Mouse (Mus musculus) midbrain, embryonic 13.5 days (tissue): ENCODE measurements around the gene Taar7d. TPM values are rescaled to one million over a fixed set of nuclear protein-coding genes. Genes with fewer than 3 reads are reported as not detected.

ENCODE experiments used
- ATAC-seq: fragments of 200-750 bp; cut with Nextera tagmentation; 2 replicates; pipeline ENCODE4 v1.8.0; 2017; ENCODE audit warnings: mild to moderate bottlenecking, moderate TSS enrichment, moderate library complexity
- H3K27ac ChIP-seq: fragments of 300-500 bp; sonication (generic); 2 replicates; pipeline ENCODE4 v1.5.1; 2015; ENCODE audit warnings: inconsistent platforms, mild to moderate bottlenecking, moderate library complexity
- H3K27me3 ChIP-seq: fragments of 300-500 bp; sonication (generic); 2 replicates; pipeline ENCODE4 v1.6.1; 2015; ENCODE audit warnings: mild to moderate bottlenecking, inconsistent platforms
- H3K36me3 ChIP-seq: fragments of 300-500 bp; sonication (generic); 2 replicates; pipeline ENCODE4 v1.6.1; 2015; ENCODE audit warnings: mild to moderate bottlenecking, inconsistent platforms
- H3K4me1 ChIP-seq: fragments of 300-500 bp; sonication (generic); replicated peaks from 2 replicates; pipeline ENCODE4 v1.6.1; 2015; ENCODE audit warnings: inconsistent platforms
- H3K4me2 ChIP-seq: fragments of 300-500 bp; sonication (generic); replicated peaks from 2 replicates; pipeline ENCODE4 v1.6.1; 2015; ENCODE audit warnings: moderate library complexity, mild to moderate bottlenecking, inconsistent platforms
- H3K4me3 ChIP-seq: fragments of 300-500 bp; sonication (generic); replicated peaks from 2 replicates; pipeline ENCODE4 v1.5.1; 2015; ENCODE audit warnings: mild to moderate bottlenecking, inconsistent platforms
- H3K9ac ChIP-seq: fragments of 300-500 bp; sonication (generic); replicated peaks from 2 replicates; pipeline ENCODE4 v1.6.1; 2015; ENCODE audit warnings: mild to moderate bottlenecking, inconsistent platforms
- H3K9me3 ChIP-seq: fragments of 300-500 bp; sonication (generic); 2 replicates; pipeline ENCODE4 v1.6.1; 2016; ENCODE audit warnings: mild to moderate bottlenecking, inconsistent platforms
- WGBS: fragments of 180-500 bp; shearing (Covaris S2); methylation state at CpG from one replicate; pipeline ENCODE4 v1.1.7; 2015; 5-methylcytosine and 5-hydroxymethylcytosine counted together
- polyA plus RNA-seq: library from polyadenylated mRNA; unstranded; fragments of >200 nt; fragmentation: Nextera tagmentation; extraction: Ambion mirVana; gene quantifications from 2 replicates; pipeline ENCODE4 v1.2.1, GENCODE M21; 2015

Gene Taar7d
- polyA plus RNA-seq, result not detected in 2 replicates

GRCm38 (mm10) chr10:24026922-24027321, at the start of gene Taar7d:
TSS of gene Taar7d (plus strand) at chr10:24027222.
- Histone ChIP-seq H3K9me3 (no peaks in the 10 kb centered on the region), H3K27me3 (no peaks in the 10 kb centered on the region), H3K27ac (no peak within 1 kb of the TSS), H3K4me3 (no peak within 1 kb of the TSS), H3K4me1 (no peaks in the 10 kb centered on the region), H3K4me2 (no peak within 1 kb of the TSS), H3K9ac (no peak within 1 kb of the TSS), H3K36me3 (no peaks in the 10 kb centered on the region)
- ATAC-seq, result no peak

DNA sequence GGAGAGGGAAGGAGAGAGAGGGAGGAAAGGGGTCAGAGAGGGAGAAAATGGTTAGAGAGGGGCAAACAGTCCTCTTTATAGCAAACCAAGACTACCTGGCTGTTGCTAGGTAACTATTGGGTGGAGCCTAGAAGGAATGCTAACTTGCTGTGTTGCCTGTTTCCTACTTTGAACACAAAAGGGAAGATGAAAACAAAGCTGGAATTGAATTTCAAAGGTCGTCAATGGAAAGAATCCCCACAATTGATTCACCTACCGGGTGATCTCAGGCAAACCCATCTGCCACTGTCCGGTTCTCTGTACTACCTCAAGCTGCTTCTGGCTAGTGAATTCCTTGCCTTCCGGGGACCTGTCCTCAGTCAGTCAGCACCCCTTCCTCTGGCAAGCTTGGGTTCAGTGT, 49.1 kb upstream of the Taar7d start:
- no peak overlapping the region for H3K27ac ChIP-seq
- H3K4me3 ChIP-seq, result no peak overlapping the region
- no peak overlapping the region for H3K4me2 ChIP-seq
- no peaks in the 10 kb centered on the region for H3K9me3 ChIP-seq
- H3K27me3 ChIP-seq, result no peaks in the 10 kb centered on the region
- H3K36me3 ChIP-seq, result no peaks in the 10 kb centered on the region
- ATAC-seq, result no peak
- 47% methylated on average over 4 of the region's 4 CpGs for WGBS
- H3K4me1 ChIP-seq, result no peaks in the 10 kb centered on the region
- no peak overlapping the region for H3K9ac ChIP-seq

DNA sequence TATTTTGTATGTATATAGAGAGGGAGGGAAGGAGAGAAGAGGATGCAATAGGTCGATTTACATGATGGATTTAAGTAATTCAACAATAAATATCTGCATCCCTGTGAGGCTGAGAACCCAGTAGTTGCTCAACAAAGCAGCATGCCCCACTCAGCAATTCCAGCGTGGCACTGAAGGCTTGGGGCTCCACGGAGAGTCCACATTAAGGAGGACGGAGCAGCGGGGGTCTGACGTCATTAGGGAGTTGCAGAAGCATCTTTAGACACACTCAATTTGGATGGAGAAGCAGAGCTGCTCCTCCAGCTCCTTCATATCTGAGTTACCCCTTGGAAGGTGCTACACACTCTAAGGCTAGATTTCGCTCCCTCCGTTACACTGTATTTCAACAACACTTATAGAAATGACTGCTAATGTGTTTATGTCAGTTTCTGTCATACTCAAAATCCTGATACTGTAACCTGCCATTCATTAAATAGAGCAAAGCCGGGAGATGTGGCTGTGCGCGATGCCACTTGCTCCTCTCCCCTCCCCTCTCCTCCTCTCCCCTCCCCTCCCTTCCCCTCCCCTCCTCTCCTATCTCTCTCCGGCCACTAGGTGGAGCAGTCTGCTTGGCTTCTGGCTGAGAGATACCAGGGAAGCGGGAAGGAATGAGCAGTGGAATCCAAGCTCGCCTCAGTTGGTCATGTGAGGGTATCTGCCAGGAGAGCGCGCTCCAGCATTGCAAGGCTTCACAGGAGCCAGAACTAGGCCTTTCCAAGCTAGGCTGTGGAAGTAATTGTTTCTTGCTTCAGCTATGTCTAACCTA, 47.9 kb upstream of the Taar7d start:
- Histone ChIP-seq H3K27ac (no peak overlapping the region), H3K4me2 (no peak overlapping the region), H3K9ac (no peak overlapping the region), H3K4me1 (no peaks in the 10 kb centered on the region), H3K27me3 (no peaks in the 10 kb centered on the region), H3K9me3 (no peaks in the 10 kb centered on the region), H3K4me3 (no peak overlapping the region), H3K36me3 (no peaks in the 10 kb centered on the region)
- peak; percentile 84 for ATAC-seq
- 41% methylated on average over 16 of the region's 16 CpGs for WGBS

DNA sequence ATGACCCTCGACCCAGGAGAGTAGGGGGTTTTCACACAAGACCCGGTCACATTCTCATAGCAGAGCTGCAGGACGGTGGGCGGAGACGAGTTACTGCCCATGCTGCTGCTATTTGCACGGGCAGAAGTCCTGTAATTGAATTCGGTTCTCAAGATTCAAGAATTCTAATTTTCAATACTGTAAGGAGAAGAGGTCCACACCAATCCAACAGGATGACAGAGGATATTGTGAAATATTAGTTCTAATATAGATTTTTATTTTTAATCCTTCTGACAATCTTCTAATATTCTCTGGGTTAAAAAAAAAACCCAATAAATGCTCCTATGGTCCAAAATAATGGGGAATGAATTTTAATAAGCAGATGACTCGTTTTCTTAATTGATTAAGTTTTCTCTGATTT, 41.5 kb upstream of the Taar7d start, which contains the start of gene Taar6:
Taar6 (minus strand) TSS at position 101 of the 400 bp plus-strand sequence.
- H3K9ac ChIP-seq, result no peak within 1 kb of the TSS
- H3K27me3 ChIP-seq, result no peaks in the 10 kb centered on the region
- H3K9me3 ChIP-seq, result no peaks in the 10 kb centered on the region
- no peak within 1 kb of the TSS for H3K4me2 ChIP-seq
- no peaks in the 10 kb centered on the region for H3K4me1 ChIP-seq
- no peaks in the 10 kb centered on the region for H3K36me3 ChIP-seq
- no peak within 1 kb of the TSS for H3K4me3 ChIP-seq
- 82% methylated on average over 8 of the region's 8 CpGs for WGBS
- H3K27ac ChIP-seq, result no peak within 1 kb of the TSS
- no peak for ATAC-seq

DNA sequence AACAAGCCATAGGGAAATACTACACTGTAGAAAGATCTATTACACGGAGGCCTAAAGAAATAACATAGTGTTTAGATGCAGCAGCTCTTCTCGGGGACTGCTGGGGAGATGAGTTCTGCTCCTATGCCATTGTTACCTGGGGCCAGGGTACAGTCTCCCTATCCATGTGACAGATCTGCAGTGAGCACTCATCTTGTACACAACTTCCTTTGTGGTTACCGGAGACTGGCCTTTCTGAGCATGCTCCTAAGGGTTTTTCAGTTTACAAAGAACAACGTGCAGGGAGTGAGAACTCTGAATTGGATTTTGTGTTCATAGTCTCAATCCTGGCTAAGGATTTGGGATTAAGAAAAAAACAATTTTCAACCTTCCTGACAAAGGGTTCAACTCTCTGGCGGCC, 40.6 kb upstream of the Taar7d start:
- no peak for ATAC-seq
- WGBS, result 78% methylated on average over 5 of the region's 5 CpGs
- H3K4me2 ChIP-seq, result no peak overlapping the region
- no peaks in the 10 kb centered on the region for H3K27me3 ChIP-seq
- no peaks in the 10 kb centered on the region for H3K9me3 ChIP-seq
- no peak overlapping the region for H3K27ac ChIP-seq
- H3K4me3 ChIP-seq, result no peak overlapping the region
- H3K4me1 ChIP-seq, result no peaks in the 10 kb centered on the region
- H3K9ac ChIP-seq, result no peak overlapping the region
- H3K36me3 ChIP-seq, result no peaks in the 10 kb centered on the region

DNA sequence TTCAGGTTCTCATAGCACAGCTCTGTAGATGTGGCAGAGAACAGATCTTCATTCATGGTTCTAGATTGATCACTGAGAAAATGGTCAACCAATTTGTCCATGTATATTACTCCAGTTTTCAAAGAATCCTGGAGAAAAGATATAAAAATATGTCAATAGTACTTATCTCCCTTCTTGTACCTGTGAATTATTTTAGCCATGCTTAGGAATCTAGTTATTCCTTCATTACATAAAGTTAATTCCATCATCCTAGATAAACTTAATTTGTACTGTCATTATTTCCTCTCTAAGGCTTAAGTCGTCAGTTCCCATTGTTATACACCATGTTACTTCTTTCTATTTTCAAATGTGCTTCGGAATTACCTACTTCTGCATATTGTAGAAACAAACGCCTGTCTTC, 33.6 kb upstream of the Taar7d start, which contains the start of gene Taar7a:
Taar7a (minus strand) TSS at position 101 of the 400 bp plus-strand sequence.
- H3K4me1 ChIP-seq, result no peaks in the 10 kb centered on the region
- H3K4me2 ChIP-seq, result no peak within 1 kb of the TSS
- WGBS, result 75% methylated on average over 3 of the region's 3 CpGs
- no peak within 1 kb of the TSS for H3K9ac ChIP-seq
- no peak for ATAC-seq
- H3K9me3 ChIP-seq, result no peaks in the 10 kb centered on the region
- H3K27me3 ChIP-seq, result no peaks in the 10 kb centered on the region
- H3K4me3 ChIP-seq, result no peak within 1 kb of the TSS
- no peak within 1 kb of the TSS for H3K27ac ChIP-seq
- H3K36me3 ChIP-seq, result no peaks in the 10 kb centered on the region

DNA sequence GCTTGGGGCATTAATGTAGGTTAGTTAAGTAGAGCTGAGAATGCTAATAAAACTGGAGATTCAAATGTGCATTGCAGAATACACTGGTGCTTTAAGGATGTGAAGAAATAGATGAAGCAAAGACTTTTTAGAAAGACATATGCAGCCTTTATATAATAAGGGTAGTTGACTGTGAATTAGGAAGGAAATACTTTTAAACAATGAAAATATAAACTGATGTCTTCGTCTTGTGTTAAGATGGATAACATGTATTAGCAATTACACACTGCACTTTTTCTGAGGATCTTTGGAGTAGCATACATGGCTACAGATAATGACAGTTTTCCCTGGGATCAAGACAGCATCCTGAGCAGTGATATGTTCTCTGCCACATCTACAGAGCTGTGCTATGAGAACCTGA, 27.4 kb upstream of the Taar7d start, which contains the start of gene Taar7b:
Taar7b (plus strand) TSS at position 301 of the 400 bp plus-strand sequence.
- Histone ChIP-seq H3K4me1 (no peaks in the 10 kb centered on the region), H3K27me3 (no peaks in the 10 kb centered on the region), H3K4me3 (no peak within 1 kb of the TSS), H3K9me3 (no peaks in the 10 kb centered on the region), H3K9ac (no peak within 1 kb of the TSS), H3K36me3 (no peaks in the 10 kb centered on the region), H3K27ac (no peak within 1 kb of the TSS), H3K4me2 (no peak within 1 kb of the TSS)
- no peak for ATAC-seq
- WGBS, result 95% methylated on average over 1 of the region's 1 CpGs

GRCm38 (mm10) chr10:24006442-24006841, 20.6 kb upstream of the Taar7d start:
- Histone ChIP-seq H3K4me3 (no peak overlapping the region), H3K4me2 (no peak overlapping the region), H3K27me3 (no peaks in the 10 kb centered on the region), H3K36me3 (no peaks in the 10 kb centered on the region), H3K27ac (no peak overlapping the region), H3K9ac (no peak overlapping the region), H3K4me1 (no peaks in the 10 kb centered on the region), H3K9me3 (no peaks in the 10 kb centered on the region)
- WGBS, result 71% methylated on average over 1 of the region's 1 CpGs
- no peak for ATAC-seq

GRCm38 (mm10) chr10:24007034-24007433, 20.0 kb upstream of the Taar7d start:
- Histone ChIP-seq H3K36me3 (no peaks in the 10 kb centered on the region), H3K9me3 (no peaks in the 10 kb centered on the region), H3K9ac (no peak overlapping the region), H3K4me3 (no peak overlapping the region), H3K27ac (no peak overlapping the region), H3K4me2 (no peak overlapping the region), H3K27me3 (no peaks in the 10 kb centered on the region), H3K4me1 (no peaks in the 10 kb centered on the region)
- 72% methylated on average over 2 of the region's 2 CpGs for WGBS
- ATAC-seq, result no peak

DNA sequence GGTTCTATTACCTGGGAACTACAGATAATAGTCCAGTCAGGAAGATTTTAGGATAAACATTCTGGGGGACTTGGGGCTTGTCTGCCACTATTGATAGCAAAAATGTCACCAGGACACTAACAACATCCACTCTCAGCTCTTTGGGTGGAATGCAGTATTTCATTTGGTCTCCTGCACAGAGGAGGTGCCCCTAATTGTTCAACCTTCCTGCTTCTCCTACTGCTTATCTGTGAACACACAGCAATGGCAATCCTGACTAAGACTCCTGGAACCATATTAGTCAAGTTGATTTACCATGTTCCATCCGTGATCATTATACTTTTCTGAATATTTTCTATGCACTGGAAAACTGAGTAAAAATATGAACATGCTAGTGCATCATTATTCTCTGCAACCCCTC, 18.9 kb upstream of the Taar7d start:
- Histone ChIP-seq H3K9me3 (no peaks in the 10 kb centered on the region), H3K27me3 (no peaks in the 10 kb centered on the region), H3K4me2 (no peak overlapping the region), H3K36me3 (no peaks in the 10 kb centered on the region), H3K4me3 (no peak overlapping the region), H3K9ac (no peak overlapping the region), H3K27ac (no peak overlapping the region), H3K4me1 (no peaks in the 10 kb centered on the region)
- WGBS, result 89% methylated on average over 1 of the region's 1 CpGs
- no peak for ATAC-seq

- Histone ChIP-seq H3K9ac (no peak overlapping the region), H3K9me3 (no peaks in the 10 kb centered on the region), H3K27ac (no peak overlapping the region), H3K4me2 (no peak overlapping the region), H3K36me3 (no peaks in the 10 kb centered on the region), H3K4me1 (no peaks in the 10 kb centered on the region), H3K27me3 (no peaks in the 10 kb centered on the region), H3K4me3 (no peak overlapping the region)
- no peak for ATAC-seq
Measured at GRCm38 (mm10) chr10:24031347-24031746, 4.3 kb downstream of the Taar7d start.

DNA sequence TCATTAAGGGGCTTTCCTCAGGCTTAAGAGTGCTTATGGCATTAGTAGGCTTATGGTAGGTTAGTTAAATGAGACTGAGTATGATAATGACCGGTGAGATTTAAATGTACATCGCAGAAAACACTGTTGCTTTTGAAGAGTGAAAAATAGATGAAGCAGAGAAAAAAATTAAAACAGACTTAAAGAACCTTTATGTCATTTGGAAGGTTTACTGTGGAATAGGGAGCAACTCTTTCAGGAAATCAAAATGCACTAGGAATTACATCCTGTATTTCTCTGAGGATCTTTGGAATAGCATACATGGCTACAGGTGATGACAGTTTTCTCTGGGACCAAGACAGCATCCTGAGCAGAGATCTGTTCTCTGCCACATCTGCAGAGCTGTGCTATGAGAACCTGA, 10.3 kb downstream of the Taar7d start, which contains the start of gene Taar7e:
Taar7e (plus strand) TSS at position 301 of the 400 bp plus-strand sequence.
- no peaks in the 10 kb centered on the region for H3K4me1 ChIP-seq
- WGBS, result 90% methylated on average over 2 of the region's 2 CpGs
- no peak within 1 kb of the TSS for H3K9ac ChIP-seq
- H3K4me2 ChIP-seq, result no peak within 1 kb of the TSS
- H3K27ac ChIP-seq, result no peak within 1 kb of the TSS
- no peaks in the 10 kb centered on the region for H3K9me3 ChIP-seq
- H3K36me3 ChIP-seq, result no peaks in the 10 kb centered on the region
- H3K4me3 ChIP-seq, result no peak within 1 kb of the TSS
- ATAC-seq, result no peak
- H3K27me3 ChIP-seq, result no peaks in the 10 kb centered on the region
